Mouse (Mus musculus): ENCODE data around the gene Mier2.

- TF ChIP-seq POLR2A (IDR thresholded peaks at IDR 0.05; ENCODE audit: borderline replicate concordance, control insufficient read depth, low read depth, low read length) (no peak), CTCF (IDR thresholded peaks at IDR 0.05; ENCODE audit: control insufficient read depth, insufficient read depth, low read length) (no peak)
Measured at GRCm38 (mm10) chr10:79548971-79549723, 5.9 kb downstream of the Mier2 start.
